Mouse (Mus musculus) liver, postnatal 0 days (tissue): ENCODE data around the gene Pced1b.

Source experiments
- CTCF ChIP-seq: sonication (generic); IDR thresholded peaks from 2 replicates; pipeline ENCODE4 v1.5.1; 2016; ENCODE audit warnings: antibody characterized with exemption, low read depth
- EP300 ChIP-seq: IDR thresholded peaks from 2 replicates; pipeline ENCODE4 v1.6.1; 2016; ENCODE audit warnings: antibody characterized with exemption, low read depth, mild to moderate bottlenecking

GRCm38 (mm10) chr15:97350528-97350927 is 103.6 kb downstream of the Pced1b start:
- TF ChIP-seq CTCF (no peak), EP300 (no peak)
